Mouse (Mus musculus): ENCODE data around the gene Med9. TPM values are rescaled to one million over a fixed set of nuclear protein-coding genes. Genes with fewer than 3 reads are reported as not detected.
A peak's percentile ranks its signal among the peaks of the same experiment; 100 is the strongest.
"Not testable (repeated sequence)": the region's sequence is repeated elsewhere in the genome, so short reads cannot be mapped to it uniquely, and the experiment has no call there.

Gene Med9
- polyA plus RNA-seq, 1 experiment from 2014 or later = 51.9 TPM

DNA sequence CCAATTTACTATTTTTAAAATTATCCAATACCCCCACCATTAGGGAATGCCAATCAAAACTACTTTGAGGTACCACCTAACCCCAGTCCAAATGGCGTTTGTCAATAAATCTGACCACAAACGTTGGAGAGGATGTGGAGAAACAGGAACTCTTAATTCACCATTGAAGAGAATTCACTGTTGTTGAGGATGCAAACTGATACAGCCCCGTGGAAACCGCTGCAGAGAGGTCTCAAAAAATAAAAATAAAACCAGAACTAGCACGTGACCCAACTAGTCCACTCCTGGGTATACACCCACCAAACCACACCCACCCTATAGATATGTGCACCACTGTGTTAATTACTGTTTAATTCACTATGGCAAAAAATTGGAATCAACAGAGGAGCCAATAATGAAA, 27.7 kb upstream of the Med9 start:
- Histone ChIP-seq H3K27me3 (no peaks in the 10 kb centered on the region), H3K9me3 (no peaks in the 10 kb centered on the region), H3K27ac (no peak overlapping the region), H3K4me1 (peaks cover 5% of the 10 kb centered on the region; the same call in 1 of the 2 replicates), H3K36me3 (no peaks in the 10 kb centered on the region), H3K9ac (no peak overlapping the region), H3K4me2 (no peak overlapping the region), H3K4me3 (no peak overlapping the region)
- 66% methylated on average over 5 of the region's 5 CpGs for WGBS
- ATAC-seq (ENCODE audit: borderline replicate concordance, extremely low read depth, low FRiP score, low TSS enrichment) = no peak

DNA sequence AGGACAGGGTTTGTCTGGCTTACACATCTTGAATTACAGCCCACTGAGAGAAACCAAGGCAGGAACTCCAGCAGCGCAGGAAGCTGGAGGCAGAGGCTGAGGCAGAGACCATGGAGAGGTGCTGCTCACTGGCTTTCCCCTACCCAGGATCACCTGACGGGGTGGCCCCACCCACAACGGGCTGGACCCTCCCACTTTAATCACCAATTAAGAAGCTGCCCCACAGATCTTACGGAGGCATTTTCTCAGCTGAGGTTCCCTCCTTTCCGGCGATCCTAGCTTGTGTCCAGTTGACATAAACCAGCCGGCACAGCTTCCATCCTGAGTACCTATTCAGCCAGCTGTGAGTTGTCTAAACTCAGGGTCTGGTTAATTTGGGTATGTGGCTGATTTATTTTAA, 26.7 kb upstream of the Med9 start:
- Histone ChIP-seq H3K9me3 (no peaks in the 10 kb centered on the region), H3K4me3 (no peak overlapping the region), H3K4me1 (peaks cover 5% of the 10 kb centered on the region; the same call in 1 of the 2 replicates), H3K9ac (no peak overlapping the region), H3K4me2 (no peak overlapping the region), H3K36me3 (no peaks in the 10 kb centered on the region), H3K27me3 (no peaks in the 10 kb centered on the region), H3K27ac (no peak overlapping the region)
- 9% methylated on average over 7 of the region's 7 CpGs for WGBS
- no peak for ATAC-seq (ENCODE audit: borderline replicate concordance, extremely low read depth, low FRiP score, low TSS enrichment)

GRCm38 (mm10) chr11:59930031-59930430, 18.0 kb upstream of the Med9 start:
- Histone ChIP-seq H3K27me3 (no peaks in the 10 kb centered on the region), H3K27ac (no peak overlapping the region), H3K4me1 (no peaks in the 10 kb centered on the region), H3K9ac (no peak overlapping the region), H3K9me3 (no peaks in the 10 kb centered on the region), H3K4me3 (no peak overlapping the region), H3K4me2 (no peak overlapping the region), H3K36me3 (no peaks in the 10 kb centered on the region)
- 41% methylated on average over 4 of the region's 4 CpGs for WGBS
- ATAC-seq (ENCODE audit: borderline replicate concordance, extremely low read depth, low FRiP score, low TSS enrichment) = no peak

DNA sequence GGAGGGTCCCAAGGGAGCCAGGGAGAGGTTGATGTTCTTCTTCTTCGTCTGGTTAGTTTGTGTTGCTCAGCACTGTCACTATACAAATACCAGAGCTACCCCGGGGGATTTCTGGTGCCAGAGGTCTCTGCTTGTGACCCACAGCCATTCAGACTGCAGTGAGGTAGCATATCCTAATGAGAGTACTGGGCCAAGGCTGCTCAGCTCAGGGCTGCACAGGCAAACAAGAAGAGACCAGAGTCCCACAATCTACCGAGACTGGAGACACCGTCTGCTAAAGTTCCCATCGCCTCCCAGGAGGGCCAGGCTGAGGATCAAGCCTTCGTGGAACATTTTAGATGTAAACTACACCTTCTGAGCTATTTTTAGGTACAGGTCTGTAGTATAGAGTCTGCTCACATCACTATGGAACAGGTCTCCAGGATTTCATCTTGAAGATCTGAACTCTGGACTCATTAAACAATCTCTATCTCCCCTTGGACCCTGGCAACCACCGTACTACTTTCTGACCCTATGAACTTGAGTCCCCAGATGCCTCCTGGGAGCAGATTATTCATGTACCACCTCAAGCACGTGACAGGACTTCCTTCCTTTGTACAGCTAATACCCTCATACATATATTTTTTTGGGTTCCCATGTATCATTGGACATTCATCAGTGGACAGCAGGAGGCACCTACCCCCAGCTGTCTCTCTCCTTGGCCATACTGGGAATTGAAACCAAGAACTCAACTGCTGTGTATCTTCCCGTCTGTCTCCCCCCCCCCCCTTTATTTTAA, 15.3 kb upstream of the Med9 start:
- Histone ChIP-seq H3K9ac (no peak overlapping the region), H3K4me1 (no peaks in the 10 kb centered on the region), H3K27me3 (no peaks in the 10 kb centered on the region), H3K27ac (no peak overlapping the region), H3K4me3 (no peak overlapping the region), H3K9me3 (no peaks in the 10 kb centered on the region), H3K36me3 (no peaks in the 10 kb centered on the region), H3K4me2 (no peak overlapping the region)
- 54% methylated on average over 9 of the region's 9 CpGs for WGBS
- ATAC-seq (ENCODE audit: borderline replicate concordance, extremely low read depth, low FRiP score, low TSS enrichment) = no peak

GRCm38 (mm10) chr11:59933943-59934342, 14.1 kb upstream of the Med9 start:
- no peak for ATAC-seq (ENCODE audit: borderline replicate concordance, extremely low read depth, low FRiP score, low TSS enrichment)
- H3K4me1 ChIP-seq = no peaks in the 10 kb centered on the region
- H3K4me2 ChIP-seq = no peak overlapping the region
- 38% methylated on average over 12 of the region's 12 CpGs for WGBS
- H3K9ac ChIP-seq = no peak overlapping the region
- no peaks in the 10 kb centered on the region for H3K27me3 ChIP-seq
- no peaks in the 10 kb centered on the region for H3K36me3 ChIP-seq
- no peak overlapping the region for H3K27ac ChIP-seq
- H3K9me3 ChIP-seq = no peaks in the 10 kb centered on the region
- no peak overlapping the region for H3K4me3 ChIP-seq

DNA sequence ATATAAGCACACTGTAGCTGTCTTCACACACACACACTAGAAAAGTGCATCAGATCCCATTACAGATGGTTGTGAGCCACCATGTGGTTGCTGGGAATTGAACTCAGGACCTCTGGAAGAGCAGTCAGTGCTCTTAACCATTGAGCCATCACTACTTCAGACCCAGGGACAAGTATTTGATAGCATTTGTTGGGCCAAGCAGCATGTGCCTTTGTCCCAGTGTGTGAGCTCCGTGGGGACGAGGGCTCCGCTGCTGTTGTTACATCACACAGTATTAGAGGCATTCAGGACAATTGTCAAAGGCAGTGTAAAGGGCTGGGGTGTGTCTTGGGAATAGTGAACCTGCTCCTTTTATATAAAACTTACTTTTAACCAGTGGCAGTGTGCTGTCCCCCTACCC, 11.0 kb upstream of the Med9 start:
- H3K4me1 ChIP-seq = peaks cover 3% of the 10 kb centered on the region; the same call in 1 of the 2 replicates
- H3K27ac ChIP-seq = no peak overlapping the region
- 64% methylated on average over 3 of the region's 3 CpGs for WGBS
- no peak overlapping the region for H3K4me3 ChIP-seq
- H3K9ac ChIP-seq = no peak overlapping the region
- no peaks in the 10 kb centered on the region for H3K9me3 ChIP-seq
- H3K36me3 ChIP-seq = no peaks in the 10 kb centered on the region
- H3K4me2 ChIP-seq = no peak overlapping the region
- H3K27me3 ChIP-seq = no peaks in the 10 kb centered on the region
- ATAC-seq (ENCODE audit: borderline replicate concordance, extremely low read depth, low FRiP score, low TSS enrichment) = no peak

- Histone ChIP-seq H3K27me3 (no peaks in the 10 kb centered on the region), H3K9ac (no peak overlapping the region), H3K4me1 (peaks cover 3% of the 10 kb centered on the region; the same call in 1 of the 2 replicates), H3K27ac (no peak overlapping the region), H3K9me3 (no peaks in the 10 kb centered on the region), H3K4me3 (no peak overlapping the region), H3K36me3 (no peaks in the 10 kb centered on the region), H3K4me2 (no peak overlapping the region)
- whole genome bisulfite sequencing = 25% methylated on average over 2 of the region's 2 CpGs
- no peak for ATAC-seq (ENCODE audit: borderline replicate concordance, extremely low read depth, low FRiP score, low TSS enrichment)
Measured at GRCm38 (mm10) chr11:59937615-59938014, 10.4 kb upstream of the Med9 start.

DNA sequence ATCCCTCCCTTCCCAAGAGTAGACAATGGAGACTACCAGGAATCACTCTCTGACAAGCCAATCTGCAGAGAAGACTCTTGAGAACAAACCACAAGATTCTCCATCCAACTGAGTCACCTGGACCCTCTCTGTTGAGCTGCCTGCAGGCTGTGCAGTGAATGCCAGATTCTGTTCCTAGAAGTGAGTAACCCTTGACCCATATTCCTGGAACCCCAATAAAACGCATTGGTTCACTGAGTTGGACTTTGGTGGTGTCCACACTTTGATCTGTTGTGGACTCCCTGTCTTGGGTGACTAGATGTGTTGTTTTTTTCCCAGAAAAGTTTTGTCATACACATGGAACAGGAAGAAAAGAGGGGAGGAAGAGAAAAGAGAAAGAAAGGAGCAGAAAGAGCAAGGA, 8.2 kb upstream of the Med9 start:
- Histone ChIP-seq H3K4me2 (no peak overlapping the region), H3K4me1 (peaks cover 3% of the 10 kb centered on the region; the same call in 1 of the 2 replicates), H3K27me3 (no peaks in the 10 kb centered on the region), H3K27ac (no peak overlapping the region), H3K9me3 (no peaks in the 10 kb centered on the region), H3K9ac (no peak overlapping the region), H3K4me3 (no peak overlapping the region), H3K36me3 (no peaks in the 10 kb centered on the region)
- no peak for ATAC-seq (ENCODE audit: borderline replicate concordance, extremely low read depth, low FRiP score, low TSS enrichment)
- 78% methylated on average over 1 of the region's 1 CpGs for WGBS

DNA sequence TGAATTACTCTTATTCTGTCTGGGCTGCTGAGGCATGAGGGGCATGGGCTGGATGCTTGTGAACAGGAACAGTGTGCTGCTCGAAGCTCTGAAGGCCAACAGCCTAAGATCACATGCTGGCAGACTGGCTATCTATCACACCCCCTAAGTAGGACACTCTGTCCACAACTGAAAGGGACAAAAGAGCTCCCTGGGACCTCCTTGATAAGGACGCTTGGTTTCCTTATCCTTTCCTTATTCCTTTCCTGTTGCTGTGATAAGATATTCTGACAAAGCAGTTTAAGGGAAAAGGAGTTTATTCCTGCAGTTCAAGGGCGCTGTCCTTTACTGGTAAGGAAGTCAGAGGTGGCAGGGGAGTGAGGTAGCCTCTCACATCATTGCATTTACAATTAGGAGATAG, 7.4 kb upstream of the Med9 start:
- H3K9ac ChIP-seq = no peak overlapping the region
- ATAC-seq (ENCODE audit: borderline replicate concordance, extremely low read depth, low FRiP score, low TSS enrichment) = no peak
- H3K9me3 ChIP-seq = no peaks in the 10 kb centered on the region
- no peaks in the 10 kb centered on the region for H3K36me3 ChIP-seq
- WGBS = 52% methylated on average over 3 of the region's 3 CpGs
- no peak overlapping the region for H3K4me3 ChIP-seq
- peaks cover 3% of the 10 kb centered on the region; the same call in 1 of the 2 replicates for H3K4me1 ChIP-seq
- H3K4me2 ChIP-seq = no peak overlapping the region
- H3K27ac ChIP-seq = no peak overlapping the region
- no peaks in the 10 kb centered on the region for H3K27me3 ChIP-seq

DNA sequence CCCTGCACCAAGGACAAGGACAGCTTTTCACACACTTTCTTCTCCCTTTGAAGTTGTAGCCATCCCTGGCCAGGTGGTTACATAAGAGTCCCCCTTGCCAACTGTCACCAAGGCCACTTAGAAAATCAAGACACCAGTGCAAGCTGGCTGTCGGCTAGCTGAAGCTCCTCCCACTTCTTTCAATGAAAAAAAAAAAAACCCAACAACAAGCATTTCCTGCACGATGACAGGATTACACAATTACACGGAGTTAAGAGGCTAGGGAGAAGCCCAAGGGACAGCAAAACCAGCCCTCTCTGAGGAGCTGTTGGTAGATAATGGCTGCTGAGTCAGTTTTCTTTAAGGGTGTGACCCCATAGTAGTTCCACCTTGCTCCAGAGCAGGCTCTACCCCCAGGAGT, 6.6 kb upstream of the Med9 start:
- Histone ChIP-seq H3K27ac (no peak overlapping the region), H3K4me2 (no peak overlapping the region), H3K9ac (no peak overlapping the region), H3K4me1 (peaks cover 3% of the 10 kb centered on the region; the same call in 1 of the 2 replicates), H3K9me3 (no peaks in the 10 kb centered on the region), H3K27me3 (no peaks in the 10 kb centered on the region), H3K4me3 (no peak overlapping the region), H3K36me3 (no peaks in the 10 kb centered on the region)
- 7% methylated on average over 3 of the region's 3 CpGs for WGBS
- ATAC-seq (ENCODE audit: borderline replicate concordance, extremely low read depth, low FRiP score, low TSS enrichment) = no peak

DNA sequence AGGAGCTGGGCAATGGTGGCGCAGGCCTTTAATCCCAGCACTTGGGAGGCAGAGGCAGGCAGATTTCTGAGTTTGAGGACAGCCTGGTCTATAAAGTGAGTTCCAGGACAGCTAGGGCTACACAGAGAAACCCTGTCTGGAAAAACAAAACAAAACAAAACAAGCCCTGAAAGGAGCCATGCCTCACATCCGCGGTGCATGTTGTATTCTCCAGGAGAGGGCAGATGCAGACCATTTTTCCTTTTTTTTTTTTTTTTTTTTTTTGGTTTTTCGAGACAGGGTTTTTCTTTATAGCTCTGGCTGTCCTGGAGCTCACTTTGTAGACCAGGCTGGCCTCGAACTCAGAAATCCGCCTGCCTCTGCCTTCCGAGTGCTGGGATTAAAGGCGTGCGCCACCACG, 3.2 kb upstream of the Med9 start:
- not testable (repeated sequence) for H3K27me3 ChIP-seq; ATAC-seq (ENCODE audit: borderline replicate concordance, extremely low read depth, low FRiP score, low TSS enrichment); H3K36me3 ChIP-seq; H3K9ac ChIP-seq; H3K27ac ChIP-seq; H3K4me2 ChIP-seq; H3K4me3 ChIP-seq; H3K9me3 ChIP-seq
- peaks cover 22% of the 10 kb centered on the region for H3K4me1 ChIP-seq
- 80% methylated on average over 10 of the region's 10 CpGs for WGBS

- H3K27me3 ChIP-seq = no peaks in the 10 kb centered on the region
- H3K9me3 ChIP-seq = no peaks in the 10 kb centered on the region
- peak overlapping the region; percentile 71 for H3K4me2 ChIP-seq
- peak overlapping the region; percentile 86 for H3K4me3 ChIP-seq
- WGBS = 1% methylated on average over 16 of the region's 16 CpGs
- H3K27ac ChIP-seq = peak overlapping the region; percentile 62
- peak; percentile 46; the same call in 1 of the 2 replicates for ATAC-seq (ENCODE audit: borderline replicate concordance, extremely low read depth, low FRiP score, low TSS enrichment)
- peaks cover 3% of the 10 kb centered on the region; the same call in 1 of the 2 replicates for H3K36me3 ChIP-seq
- H3K4me1 ChIP-seq = peaks cover 27% of the 10 kb centered on the region
- H3K9ac ChIP-seq = peak overlapping the region; percentile 95
Measured at GRCm38 (mm10) chr11:59948401-59948767, 378 bp downstream of the Med9 start.

All from lung, embryonic 15.5 days (tissue).